Mouse (Mus musculus) ES-E14 (cell line): Measurements from ENCODE around the gene Pnmt.

Source experiments
- HCFC1 ChIP-seq: IDR thresholded peaks from 2 replicates; pipeline ENCODE4 v1.6.1; 2012; ENCODE audit warnings: low read length, inconsistent platforms, borderline replicate concordance; ENCODE audit not compliant: insufficient read depth
- ZNF384 ChIP-seq: IDR thresholded peaks from 2 replicates; pipeline ENCODE4 v1.6.1; 2012; ENCODE audit warnings: low read depth, low read length, inconsistent platforms

- TF ChIP-seq ZNF384 (no peak), HCFC1 (no peak)
These were observed 5.8 kb downstream of the Pnmt start for GRCm38 (mm10) chr11:98392034-98392433.
